Mouse (Mus musculus) left cerebral cortex, adult 2 months (tissue): ENCODE results near the gene Lrrk2. TPM values are rescaled to one million over a fixed set of nuclear protein-coding genes. Genes with fewer than 3 reads are reported as not detected.
A peak's percentile ranks its signal among the peaks of the same experiment; 100 is the strongest.
"Not testable (repeated sequence)": the region's sequence is repeated elsewhere in the genome, so short reads cannot be mapped to it uniquely, and the experiment has no call there.

Source experiments
- DNase-seq, 2 experiments: peaks; one replicate each; pipeline ENCODE4 v3.0.0; 2021 to 2022; ENCODE audit warnings: low spot score in 2 of 2, mixed read lengths in 1 of 2; ENCODE audit errors: extremely low spot score in 1 of 2
- H3K27ac ChIP-seq: fragments of 200-600 bp; 2 replicates; pipeline ENCODE4 v1.8.1; 2022
- H3K4me3 ChIP-seq: fragments of 200-600 bp; 2 replicates; pipeline ENCODE4 v1.8.1; 2022
- CTCF ChIP-seq: fragments of 200-600 bp; IDR thresholded peaks from 2 replicates; pipeline ENCODE4 v1.8.1; 2022; ENCODE audit warnings: antibody characterized with exemption, mild to moderate bottlenecking, moderate library complexity
- intact Hi-C: fragments of 180-260 bp; cut with DNase I; formaldehyde crosslinking; loops from one replicate; pipeline ENCODE4 v1.15.1; 2025
- total RNA-seq, 2 experiments: library from RNA; stranded (reverse); gene quantifications; 2 replicates each; pipeline ENCODE4 v1.2.3; 2021

The Lrrk2 gene
- total RNA-seq, 2 experiments from 2014 or later = 49.4 to 52.7 TPM

DNA sequence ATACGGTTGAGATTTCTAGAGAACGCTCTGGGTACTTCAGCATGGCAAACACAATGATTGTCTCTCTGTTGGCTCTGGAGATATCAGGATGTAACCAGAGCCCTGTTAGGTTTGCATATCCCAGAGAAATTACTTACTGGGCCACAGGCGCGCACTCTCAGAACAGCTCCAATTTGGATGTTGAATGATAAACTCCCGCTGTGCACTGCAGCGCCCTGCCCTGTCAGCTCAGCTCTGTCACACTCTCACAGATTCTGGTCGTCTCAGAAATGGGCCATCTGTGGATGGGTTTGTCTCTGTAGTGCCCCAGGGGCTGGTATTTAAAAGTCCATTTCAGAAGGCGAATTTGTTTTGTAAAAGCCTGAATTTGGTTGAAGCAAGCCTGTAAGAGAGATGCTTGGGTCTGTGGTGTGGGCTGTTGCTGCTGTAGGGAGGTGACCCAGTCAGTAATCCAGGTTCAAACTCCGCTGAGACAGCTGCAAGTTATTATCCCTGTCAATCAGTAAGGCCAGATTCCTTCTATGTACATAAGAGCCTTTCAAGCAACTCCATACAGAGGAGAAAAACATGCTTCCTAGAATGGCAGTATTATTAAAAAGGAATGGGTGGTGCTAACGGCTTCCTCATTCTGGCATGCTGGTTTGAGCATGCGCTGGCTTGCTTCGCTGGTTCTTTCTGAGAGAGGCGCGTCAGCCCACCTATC lies 80.6 kb downstream of the Lrrk2 start:
- Histone ChIP-seq H3K27ac (no peak overlapping the region), H3K4me3 (no peak overlapping the region)
- intact Hi-C loops = loop anchor here (1.0 to 10.0 kb wide), 5 partner anchors 144 to 586 kb away; no protein-coding TSS in a partner anchor
- no peak for TF ChIP-seq CTCF
- DNase-seq = no peak

DNA sequence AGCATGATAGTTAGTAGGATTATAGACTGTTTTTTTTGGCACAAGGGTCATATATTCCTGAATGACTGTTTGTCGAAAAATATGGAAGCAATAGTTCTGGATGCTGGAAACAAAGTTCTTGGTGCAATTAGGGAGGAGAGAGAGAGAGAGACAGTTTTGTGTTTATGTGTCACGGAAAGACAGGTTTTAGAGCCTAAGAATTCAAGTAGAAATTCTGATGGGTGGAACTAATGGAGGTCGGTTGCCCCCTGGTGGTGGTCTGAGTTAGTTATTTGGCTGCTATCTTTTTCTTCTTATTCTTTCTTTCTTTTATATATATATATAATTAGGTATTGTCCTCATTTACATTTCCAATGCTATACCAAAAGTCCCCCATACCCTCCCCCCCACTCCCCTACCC lies 81.6 kb downstream of the Lrrk2 start:
- intact Hi-C loops = loop anchor here (1.0 to 10.0 kb wide), 5 partner anchors 145 to 587 kb away; no protein-coding TSS in a partner anchor
- peak; percentile 68 for TF ChIP-seq CTCF
- Histone ChIP-seq H3K27ac (no peak overlapping the region), H3K4me3 (no peak overlapping the region)
- peak; percentile 53 to 55 for DNase-seq

- intact Hi-C loops = loop anchor here (10.0 kb wide), 1 partner anchor 281 kb away; no protein-coding TSS in a partner anchor
- Histone ChIP-seq H3K27ac (no peak overlapping the region), H3K4me3 (no peak overlapping the region)
- TF ChIP-seq CTCF = no peak
- no peak for DNase-seq
These were observed 82.8 kb downstream of the Lrrk2 start for GRCm38 (mm10) chr15:91755756-91756155.

- Histone ChIP-seq H3K27ac (no peak overlapping the region), H3K4me3 (no peak overlapping the region)
- intact Hi-C loops = no loop called here
- DNase-seq = no peak
- no peak for TF ChIP-seq CTCF
These were observed 99.1 kb downstream of the Lrrk2 start for GRCm38 (mm10) chr15:91772041-91772440.

DNA sequence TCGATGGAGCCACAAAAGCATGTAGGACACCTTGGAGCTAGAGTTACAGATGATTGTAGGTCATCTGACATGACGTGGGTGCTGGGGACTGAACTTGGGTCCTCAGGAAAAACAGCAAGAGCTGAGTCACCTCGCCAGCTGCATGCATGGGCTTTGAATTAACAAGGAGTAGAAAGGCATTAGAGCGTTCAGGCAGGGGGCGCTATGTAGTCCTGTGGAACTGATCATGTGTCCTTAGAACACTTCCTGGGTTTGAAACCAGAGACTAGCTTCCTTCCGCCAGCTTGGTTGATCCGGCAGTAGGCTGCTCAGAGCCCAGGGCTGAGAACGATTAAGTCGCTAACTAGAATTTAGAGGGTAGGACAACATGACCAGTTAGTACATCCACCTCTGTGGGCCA lies 106.2 kb downstream of the Lrrk2 start:
- no peak for TF ChIP-seq CTCF
- H3K27ac ChIP-seq = no peak overlapping the region
- intact Hi-C loops = no loop called here
- DNase-seq = no peak
- no peak overlapping the region for H3K4me3 ChIP-seq

DNA sequence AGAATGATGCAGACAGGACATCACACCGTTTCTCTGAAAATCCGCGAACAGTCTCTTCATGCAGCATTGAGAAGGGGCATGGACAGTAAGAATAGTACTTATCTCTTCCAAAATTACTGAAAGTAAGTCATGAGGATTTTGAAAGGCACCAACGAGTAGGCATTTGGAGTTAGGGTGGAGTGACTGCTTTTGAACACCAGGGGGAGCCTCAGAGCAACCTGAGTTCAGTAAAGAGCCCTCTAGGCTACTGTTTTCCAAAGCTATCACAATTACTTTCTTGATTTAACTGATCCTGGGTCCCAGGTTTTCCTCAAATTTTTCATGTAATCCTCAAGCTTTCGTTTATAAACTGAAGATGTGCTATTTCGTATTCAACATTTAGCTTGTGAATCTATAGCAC lies 108.2 kb downstream of the Lrrk2 start:
- intact Hi-C loops = loop anchor here (2.0 kb wide), 1 partner anchor 450 kb away; no protein-coding TSS in a partner anchor
- H3K27ac ChIP-seq = no peak overlapping the region
- peak; percentile 90 for TF ChIP-seq CTCF
- no peak overlapping the region for H3K4me3 ChIP-seq
- DNase-seq = peak; percentile 43 to 56

GRCm38 (mm10) chr15:91788338-91788737 lies 115.4 kb downstream of the Lrrk2 start:
- no peak overlapping the region for H3K27ac ChIP-seq
- TF ChIP-seq CTCF = no peak
- intact Hi-C loops = no loop called here
- no peak overlapping the region for H3K4me3 ChIP-seq
- no peak for DNase-seq

GRCm38 (mm10) chr15:91806463-91806862 lies 133.5 kb downstream of the Lrrk2 start:
- no peak for TF ChIP-seq CTCF
- no peak overlapping the region for H3K4me3 ChIP-seq
- H3K27ac ChIP-seq = no peak overlapping the region
- no peak for DNase-seq
- intact Hi-C loops = no loop called here

- DNase-seq = no peak
- intact Hi-C loops = no loop called here
- Histone ChIP-seq H3K4me3 (no peak overlapping the region), H3K27ac (no peak overlapping the region)
- TF ChIP-seq CTCF = no peak
These were observed 162.3 kb downstream of the Lrrk2 start for GRCm38 (mm10) chr15:91835319-91835718.

DNA sequence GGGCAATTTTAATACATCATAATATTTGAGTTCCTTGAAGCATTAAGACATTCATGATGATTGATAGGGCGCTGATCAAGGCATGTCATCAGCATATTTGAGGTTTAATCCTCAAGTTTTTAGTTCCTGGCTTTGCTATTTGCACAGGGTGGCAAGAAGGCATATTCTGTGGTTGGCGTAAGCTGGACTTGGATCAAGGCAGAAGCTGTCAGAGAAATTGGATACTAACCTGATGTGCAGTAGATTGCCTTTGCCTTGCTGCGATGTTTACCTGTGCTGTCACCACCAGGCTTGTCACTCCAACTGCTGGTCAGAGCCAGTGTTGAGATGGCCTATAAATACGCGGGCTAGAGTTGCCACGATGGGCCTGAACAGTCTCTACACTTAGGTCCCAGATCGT lies 165.0 kb downstream of the Lrrk2 start, which contains the start of gene Smgc:
Smgc (plus strand) TSS at position 301 of the 400 bp plus-strand sequence.
- no peak for DNase-seq
- no peak within 1 kb of the TSS for H3K27ac ChIP-seq
- intact Hi-C loops = no loop called here
- H3K4me3 ChIP-seq = no peak within 1 kb of the TSS
- no peak for TF ChIP-seq CTCF

- DNase-seq, H3K27ac ChIP-seq, H3K4me3 ChIP-seq, intact Hi-C loops: not testable (repeated sequence)
These were observed 191.2 kb downstream of the Lrrk2 start for GRCm38 (mm10) chr15:91864130-91864529.

Other genes with a start within 250 kb of the Lrrk2 start
- gene Slc2a13, start 99.9 kb upstream of the Lrrk2 start, total RNA-seq = 100 to 1,000 TPM; 107 to 112 TPM
- gene Smgc, start 165.1 kb downstream of the Lrrk2 start, total RNA-seq = not detected